Mouse (Mus musculus): ENCODE data around the gene Usp19. TPM values are rescaled to one million over a fixed set of nuclear protein-coding genes. Genes with fewer than 3 reads are reported as not detected.

The Usp19 gene
- polyA plus RNA-seq, 1 experiment from 2014 or later: 79.4 TPM

GRCm38 (mm10) chr9:108478638-108479156 is 11.7 kb upstream of the Usp19 start:
- peak; percentile 89 for DNase-seq (ENCODE audit: low spot score)
- under 1% methylated on average over 20 of the region's 20 CpGs for WGBS
- H3K27ac ChIP-seq (replicated peaks): peak overlapping the region; percentile 91

GRCm38 (mm10) chr9:108479241-108479640 is 11.2 kb upstream of the Usp19 start:
- no peaks in the 10 kb centered on the region for H3K9me3 ChIP-seq (replicated peaks)
- H3K27me3 ChIP-seq (ENCODE audit: low read depth, poor library complexity, severe bottlenecking): no peaks in the 10 kb centered on the region
- peak overlapping the region; percentile 91 for H3K27ac ChIP-seq (replicated peaks)
- WGBS: 31% methylated on average over 11 of the region's 11 CpGs
- peaks cover 36% of the 10 kb centered on the region for H3K4me1 ChIP-seq
- H3K4me3 ChIP-seq: peak overlapping the region; percentile 63
- peak; percentile 56 for DNase-seq (ENCODE audit: low spot score)
- H3K36me3 ChIP-seq: peaks cover 27% of the 10 kb centered on the region

More at GRCm38 (mm10) chr9:108478638-108479156, 11.7 kb upstream of the Usp19 start:
- Histone ChIP-seq H3K9me3 (replicated peaks) (no peaks in the 10 kb centered on the region), H3K4me1 (peaks cover 36% of the 10 kb centered on the region), H3K27me3 (ENCODE audit: low read depth, poor library complexity, severe bottlenecking) (no peaks in the 10 kb centered on the region), H3K4me3 (peak overlapping the region; percentile 63), H3K36me3 (peaks cover 21% of the 10 kb centered on the region)

DNA sequence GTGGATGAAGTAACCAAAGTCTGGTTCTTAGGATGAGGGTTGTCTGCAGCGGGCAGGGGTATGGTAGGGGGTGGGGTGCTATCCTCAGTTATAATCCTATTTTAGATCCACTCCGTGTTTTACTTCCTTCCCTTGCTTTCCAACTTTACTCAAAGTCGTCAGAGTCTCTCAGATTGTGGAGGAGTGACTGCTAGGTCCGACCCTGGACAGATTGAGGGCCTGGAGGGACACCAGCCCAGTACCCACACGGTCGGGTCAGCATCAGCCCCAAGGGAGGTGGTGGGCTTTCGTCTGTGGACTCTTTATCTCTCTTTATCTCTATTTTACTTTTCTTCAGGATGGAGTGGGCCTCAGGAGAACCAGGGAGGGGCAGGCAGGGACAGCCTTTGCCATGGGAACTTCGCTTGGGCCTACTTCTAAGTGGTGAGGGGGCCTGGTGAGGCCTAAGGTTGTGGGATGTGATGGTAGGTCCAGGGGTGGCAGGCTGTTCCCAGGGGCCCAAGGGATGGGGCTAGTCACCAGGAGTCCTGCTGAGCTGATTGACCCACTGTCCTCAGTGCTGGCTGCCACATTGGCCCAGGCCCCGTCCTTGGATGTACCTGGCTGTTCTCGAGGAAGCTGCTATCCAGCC is 10.6 kb upstream of the Usp19 start, which contains the start of gene Lamb2:
TSS of gene Lamb2 (plus strand) at position 16 of the 631 bp plus-strand sequence.
- peak within 1 kb of the TSS; percentile 63 for H3K4me3 ChIP-seq
- no peaks in the 10 kb centered on the region for H3K9me3 ChIP-seq (replicated peaks)
- peaks cover 33% of the 10 kb centered on the region for H3K36me3 ChIP-seq
- WGBS: 7% methylated on average over 10 of the region's 10 CpGs
- H3K4me1 ChIP-seq: peaks cover 36% of the 10 kb centered on the region
- H3K27ac ChIP-seq (replicated peaks): peak within 1 kb of the TSS; percentile 91
- H3K27me3 ChIP-seq (ENCODE audit: low read depth, poor library complexity, severe bottlenecking): no peaks in the 10 kb centered on the region
- DNase-seq (ENCODE audit: low spot score): peak; percentile 58

DNA sequence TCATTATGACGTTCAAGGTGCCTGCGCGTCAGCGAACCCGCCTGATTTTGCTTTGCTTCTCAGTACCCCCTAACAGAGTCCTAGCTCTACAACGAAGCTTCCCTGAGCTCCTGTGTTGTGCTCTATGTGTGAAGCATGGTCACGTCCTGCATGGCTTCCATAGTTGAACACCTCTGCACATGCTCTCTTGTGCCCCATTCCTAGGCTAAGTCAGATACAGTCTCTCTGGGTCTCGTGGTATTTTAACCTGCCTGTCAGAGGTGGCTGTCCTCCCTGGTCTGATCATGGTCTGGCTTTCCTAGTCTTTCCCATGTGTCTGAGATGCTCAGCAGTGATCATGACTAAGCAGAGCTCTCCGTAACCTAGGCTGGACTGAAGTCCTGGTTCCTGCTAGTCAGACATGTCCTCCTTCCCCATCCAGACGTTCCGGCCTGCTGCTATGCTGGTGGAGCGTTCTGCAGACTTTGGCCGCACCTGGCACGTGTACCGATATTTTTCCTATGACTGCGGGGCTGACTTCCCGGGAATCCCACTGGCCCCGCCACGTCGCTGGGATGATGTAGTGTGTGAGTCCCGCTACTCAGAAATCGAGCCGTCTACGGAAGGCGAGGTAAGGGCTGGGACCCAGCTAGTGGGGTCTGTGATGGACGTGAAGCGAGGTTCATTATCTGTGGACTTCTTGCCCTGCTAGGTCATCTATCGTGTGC is 9.4 kb upstream of the Usp19 start:
- Histone ChIP-seq H3K4me1 (peaks cover 36% of the 10 kb centered on the region), H3K27ac (replicated peaks) (peak overlapping the region; percentile 35; the same call in 1 of the 2 replicates), H3K36me3 (peaks cover 44% of the 10 kb centered on the region), H3K27me3 (ENCODE audit: low read depth, poor library complexity, severe bottlenecking) (no peaks in the 10 kb centered on the region), H3K9me3 (replicated peaks) (no peaks in the 10 kb centered on the region), H3K4me3 (peak overlapping the region; percentile 63)
- DNase-seq (ENCODE audit: low spot score): no peak
- 93% methylated on average over 28 of the region's 28 CpGs for WGBS

DNA sequence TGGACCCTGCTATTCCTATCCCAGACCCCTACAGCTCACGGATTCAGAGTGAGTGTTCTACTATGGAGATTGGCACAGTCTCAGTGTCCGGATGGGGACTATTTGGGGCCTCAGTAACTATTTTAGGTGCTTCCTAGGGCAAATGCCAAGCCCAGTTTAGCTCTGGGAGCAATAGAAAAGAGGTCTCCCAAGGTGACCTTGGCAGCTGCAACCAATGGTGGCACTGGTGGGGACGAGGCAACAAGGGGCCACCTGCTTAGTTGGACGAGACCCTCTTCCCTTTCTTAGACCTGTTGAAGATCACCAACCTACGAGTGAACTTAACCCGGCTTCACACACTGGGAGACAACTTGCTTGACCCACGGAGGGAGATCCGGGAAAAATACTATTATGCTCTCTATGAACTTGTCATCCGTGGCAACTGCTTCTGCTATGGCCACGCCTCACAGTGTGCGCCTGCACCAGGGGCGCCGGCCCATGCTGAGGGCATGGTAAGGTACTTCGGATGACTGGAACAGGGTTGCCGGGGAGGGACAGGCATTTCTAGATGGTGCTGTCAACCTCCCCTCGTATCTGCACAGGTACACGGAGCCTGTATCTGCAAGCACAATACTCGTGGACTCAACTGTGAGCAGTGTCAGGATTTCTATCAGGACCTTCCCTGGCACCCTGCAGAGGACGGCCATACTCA is 8.7 kb upstream of the Usp19 start:
- Histone ChIP-seq H3K4me3 (no peak overlapping the region), H3K36me3 (peaks cover 51% of the 10 kb centered on the region), H3K27me3 (ENCODE audit: low read depth, poor library complexity, severe bottlenecking) (no peaks in the 10 kb centered on the region), H3K9me3 (replicated peaks) (no peaks in the 10 kb centered on the region), H3K4me1 (peaks cover 36% of the 10 kb centered on the region), H3K27ac (replicated peaks) (no peak overlapping the region)
- WGBS: 90% methylated on average over 19 of the region's 19 CpGs
- no peak for DNase-seq (ENCODE audit: low spot score)

- no peaks in the 10 kb centered on the region for H3K9me3 ChIP-seq (replicated peaks)
- no peaks in the 10 kb centered on the region for H3K27me3 ChIP-seq (ENCODE audit: low read depth, poor library complexity, severe bottlenecking)
- WGBS: 93% methylated on average over 18 of the region's 18 CpGs
- DNase-seq (ENCODE audit: low spot score): no peak
- H3K4me3 ChIP-seq: no peak overlapping the region
- peaks cover 66% of the 10 kb centered on the region for H3K36me3 ChIP-seq
- peaks cover 32% of the 10 kb centered on the region for H3K4me1 ChIP-seq
- no peak overlapping the region for H3K27ac ChIP-seq (replicated peaks)
These were observed 7.2 kb upstream of the Usp19 start for GRCm38 (mm10) chr9:108483051-108483790.

- WGBS: 94% methylated on average over 15 of the region's 15 CpGs
- H3K9me3 ChIP-seq (replicated peaks): no peaks in the 10 kb centered on the region
- H3K4me1 ChIP-seq: peaks cover 24% of the 10 kb centered on the region
- no peak overlapping the region for H3K4me3 ChIP-seq
- H3K27me3 ChIP-seq (ENCODE audit: low read depth, poor library complexity, severe bottlenecking): no peaks in the 10 kb centered on the region
- H3K36me3 ChIP-seq: peaks cover 74% of the 10 kb centered on the region
- no peak for DNase-seq (ENCODE audit: low spot score)
- H3K27ac ChIP-seq (replicated peaks): no peak overlapping the region
These were observed 6.4 kb upstream of the Usp19 start for GRCm38 (mm10) chr9:108484021-108484420.

DNA sequence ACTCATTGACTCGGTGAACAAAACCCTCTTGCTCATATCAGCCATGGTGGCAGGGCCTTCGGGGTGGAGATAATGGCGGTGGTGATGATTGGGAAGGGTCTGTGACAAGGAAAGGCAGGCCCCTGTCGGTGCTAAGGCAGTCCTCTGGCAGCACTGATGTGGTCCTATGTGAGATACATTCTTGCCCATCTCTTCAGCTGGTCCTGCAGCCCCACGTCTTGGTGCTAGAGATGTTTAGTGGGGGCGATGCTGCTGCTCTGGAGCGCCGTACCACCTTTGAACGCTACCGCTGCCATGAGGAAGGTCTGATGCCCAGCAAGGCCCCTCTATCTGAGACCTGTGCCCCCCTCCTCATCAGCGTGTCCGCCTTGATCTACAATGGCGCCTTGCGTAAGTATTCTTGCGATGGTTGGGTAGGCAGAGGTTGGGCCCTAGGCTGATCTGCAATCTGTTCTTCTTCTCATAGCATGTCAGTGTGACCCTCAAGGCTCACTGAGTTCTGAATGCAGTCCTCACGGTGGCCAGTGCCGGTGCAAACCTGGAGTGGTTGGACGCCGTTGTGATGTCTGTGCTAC is 5.0 kb upstream of the Usp19 start:
- no peak for DNase-seq (ENCODE audit: low spot score)
- WGBS: 93% methylated on average over 19 of the region's 19 CpGs
- peaks cover 82% of the 10 kb centered on the region for H3K36me3 ChIP-seq

GRCm38 (mm10) chr9:108486973-108487530 is 3.4 kb upstream of the Usp19 start:
- Histone ChIP-seq H3K4me1 (peaks cover 27% of the 10 kb centered on the region), H3K27me3 (ENCODE audit: low read depth, poor library complexity, severe bottlenecking) (no peaks in the 10 kb centered on the region), H3K9me3 (replicated peaks) (no peaks in the 10 kb centered on the region), H3K36me3 (peaks cover 80% of the 10 kb centered on the region), H3K27ac (replicated peaks) (no peak overlapping the region), H3K4me3 (no peak overlapping the region)
- 93% methylated on average over 8 of the region's 8 CpGs for WGBS
- no peak for DNase-seq (ENCODE audit: low spot score)

More for the DNA sequence above, 5.0 kb upstream of the Usp19 start:
- Histone ChIP-seq H3K4me3 (no peak overlapping the region), H3K27me3 (ENCODE audit: low read depth, poor library complexity, severe bottlenecking) (no peaks in the 10 kb centered on the region), H3K4me1 (peaks cover 21% of the 10 kb centered on the region), H3K27ac (replicated peaks) (no peak overlapping the region), H3K9me3 (replicated peaks) (no peaks in the 10 kb centered on the region)

- H3K9me3 ChIP-seq (replicated peaks): no peaks in the 10 kb centered on the region
- 95% methylated on average over 17 of the region's 17 CpGs for WGBS
- peaks cover 35% of the 10 kb centered on the region for H3K4me1 ChIP-seq
- H3K27me3 ChIP-seq (ENCODE audit: low read depth, poor library complexity, severe bottlenecking): no peaks in the 10 kb centered on the region
- no peak overlapping the region for H3K4me3 ChIP-seq
- H3K27ac ChIP-seq (replicated peaks): no peak overlapping the region
- no peak for DNase-seq (ENCODE audit: low spot score)
- H3K36me3 ChIP-seq: peaks cover 80% of the 10 kb centered on the region
These were observed 2.0 kb upstream of the Usp19 start for GRCm38 (mm10) chr9:108488403-108488802.

DNA sequence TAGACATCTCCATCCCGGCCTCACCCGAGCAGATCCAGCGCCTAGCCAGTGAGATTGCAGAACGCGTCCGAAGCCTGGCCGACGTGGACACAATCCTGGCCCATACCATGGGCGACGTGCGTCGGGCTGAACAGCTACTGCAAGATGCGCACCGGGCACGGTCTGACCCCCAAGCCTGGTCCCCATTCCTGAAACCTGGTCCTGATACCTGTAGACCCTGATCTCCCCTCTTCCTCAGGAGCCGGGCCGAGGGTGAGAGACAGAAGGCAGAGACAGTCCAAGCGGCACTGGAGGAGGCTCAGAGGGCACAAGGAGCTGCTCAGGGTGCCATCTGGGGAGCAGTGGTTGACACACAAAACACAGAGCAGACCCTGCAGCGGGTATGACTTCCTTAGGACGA is 1.2 kb upstream of the Usp19 start:
- no peaks in the 10 kb centered on the region for H3K9me3 ChIP-seq (replicated peaks)
- WGBS: 97% methylated on average over 20 of the region's 20 CpGs

More for the DNA sequence above, 1.2 kb upstream of the Usp19 start:
- no peaks in the 10 kb centered on the region for H3K27me3 ChIP-seq (ENCODE audit: low read depth, poor library complexity, severe bottlenecking)
- H3K4me1 ChIP-seq: peaks cover 35% of the 10 kb centered on the region
- no peak overlapping the region for H3K4me3 ChIP-seq
- peak overlapping the region; percentile 93; the same call in 1 of the 2 replicates for H3K27ac ChIP-seq (replicated peaks)
- no peak for DNase-seq (ENCODE audit: low spot score)
- H3K36me3 ChIP-seq: peaks cover 80% of the 10 kb centered on the region
